Mouse (Mus musculus) embryonic facial prominence, embryonic 13.5 days (tissue): ENCODE data around the gene Ell3. TPM values are rescaled to one million over a fixed set of nuclear protein-coding genes. Genes with fewer than 3 reads are reported as not detected.
"Not testable (repeated sequence)": the region's sequence is repeated elsewhere in the genome, so short reads cannot be mapped to it uniquely, and the experiment has no call there.

Experiments used
- ATAC-seq: fragments of 200-750 bp; cut with Nextera tagmentation; 2 replicates; pipeline ENCODE4 v1.8.0; 2017; ENCODE audit warnings: low read depth; ENCODE audit not compliant: insufficient number of reproducible peaks, insufficient read depth, low FRiP score, low TSS enrichment
- H3K27ac ChIP-seq: fragments of 300-500 bp; sonication (generic); 2 replicates; pipeline ENCODE4 v1.5.1; 2015; ENCODE audit warnings: moderate library complexity, mild to moderate bottlenecking, inconsistent platforms
- H3K27me3 ChIP-seq: fragments of 300-500 bp; sonication (generic); 2 replicates; pipeline ENCODE4 v1.6.1; 2015; ENCODE audit warnings: mild to moderate bottlenecking, inconsistent platforms
- H3K36me3 ChIP-seq: fragments of 300-500 bp; sonication (generic); 2 replicates; pipeline ENCODE4 v1.6.1; 2015; ENCODE audit warnings: mild to moderate bottlenecking, inconsistent platforms
- H3K4me1 ChIP-seq: fragments of 300-500 bp; sonication (generic); 2 replicates; pipeline ENCODE4 v1.6.1; 2015; ENCODE audit warnings: inconsistent platforms
- H3K4me2 ChIP-seq: fragments of 300-500 bp; sonication (generic); 2 replicates; pipeline ENCODE4 v1.6.1; 2015; ENCODE audit warnings: moderate library complexity, mild to moderate bottlenecking, inconsistent platforms
- H3K4me3 ChIP-seq: fragments of 300-500 bp; sonication (generic); 2 replicates; pipeline ENCODE4 v1.5.1; 2015; ENCODE audit warnings: mild to moderate bottlenecking, inconsistent platforms
- H3K9ac ChIP-seq: fragments of 300-500 bp; sonication (generic); 2 replicates; pipeline ENCODE4 v1.6.1; 2015; ENCODE audit warnings: mild to moderate bottlenecking, inconsistent platforms
- H3K9me3 ChIP-seq: fragments of 300-500 bp; sonication (generic); 2 replicates; pipeline ENCODE4 v1.6.1; 2016; ENCODE audit warnings: inconsistent platforms
- WGBS: fragments of 180-500 bp; shearing (Covaris S2); methylation state at CpG from one replicate; pipeline ENCODE4 v1.1.7; 2015; ENCODE audit warnings: mixed read lengths; 5-methylcytosine and 5-hydroxymethylcytosine counted together
- polyA plus RNA-seq: library from polyadenylated mRNA; unstranded; fragments of >200 nt; fragmentation: Nextera tagmentation; extraction: Ambion mirVana; gene quantifications from 2 replicates; pipeline ENCODE4 v1.2.1, GENCODE M21; 2015

Ell3 gene
- 12.2 and 22.4 TPM in 2 replicates for polyA plus RNA-seq

GRCm38 (mm10) chr2:121444178-121444577 is at the start of gene Ell3:
Gene Ell3 (minus strand): TSS chr2:121444278.
- H3K27me3 ChIP-seq, result peaks cover 16% of the 10 kb centered on the region
- no peaks in the 10 kb centered on the region for H3K9me3 ChIP-seq
- H3K9ac ChIP-seq, result peak within 1 kb of the TSS; percentile 70; the same call in 1 of the 2 replicates
- peak within 1 kb of the TSS; percentile 93 for H3K4me2 ChIP-seq
- 92% methylated on average over 1 of the region's 1 CpGs for WGBS
- H3K4me1 ChIP-seq, result peaks cover 24% of the 10 kb centered on the region
- ATAC-seq, result no peak
- peaks cover 7% of the 10 kb centered on the region for H3K36me3 ChIP-seq
- H3K4me3 ChIP-seq, result peak within 1 kb of the TSS; percentile 53; the same call in 1 of the 2 replicates
- H3K27ac ChIP-seq, result no peak within 1 kb of the TSS

DNA sequence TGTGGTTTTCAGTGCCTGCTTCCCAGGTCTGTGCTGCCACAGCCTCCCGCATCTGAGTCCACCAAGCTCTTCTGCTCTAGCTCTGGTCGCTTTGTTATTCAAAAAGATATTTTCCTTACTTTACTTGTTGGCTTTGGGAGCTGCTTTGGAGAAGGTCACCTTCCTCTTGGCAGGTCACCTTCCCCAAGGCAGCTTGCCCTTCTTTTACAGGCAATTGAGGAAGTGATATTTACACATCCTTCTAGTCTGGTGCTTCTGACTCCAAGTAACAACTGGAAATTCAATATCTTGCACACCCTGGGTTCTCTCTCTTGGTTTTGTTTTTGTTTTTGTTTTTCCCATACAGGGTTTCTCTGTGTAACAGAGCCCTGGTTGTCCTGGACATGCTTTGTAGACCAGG is 40.3 kb upstream of the Ell3 start:
- H3K9me3 ChIP-seq, H3K9ac ChIP-seq, H3K4me1 ChIP-seq, H3K4me3 ChIP-seq, H3K27ac ChIP-seq, ATAC-seq, H3K36me3 ChIP-seq, H3K4me2 ChIP-seq, H3K27me3 ChIP-seq: not testable (repeated sequence)
- 72% methylated on average over 2 of the region's 2 CpGs for WGBS

- no peaks in the 10 kb centered on the region for H3K9me3 ChIP-seq
- 71% methylated on average over 8 of the region's 8 CpGs for WGBS
- no peak overlapping the region for H3K9ac ChIP-seq
- no peak overlapping the region for H3K4me3 ChIP-seq
- no peak for ATAC-seq
- H3K36me3 ChIP-seq, result no peaks in the 10 kb centered on the region
- no peaks in the 10 kb centered on the region for H3K4me1 ChIP-seq
- H3K27me3 ChIP-seq, result no peaks in the 10 kb centered on the region
- H3K4me2 ChIP-seq, result no peak overlapping the region
- H3K27ac ChIP-seq, result no peak overlapping the region
These were observed 39.5 kb upstream of the Ell3 start for GRCm38 (mm10) chr2:121483576-121483975.

DNA sequence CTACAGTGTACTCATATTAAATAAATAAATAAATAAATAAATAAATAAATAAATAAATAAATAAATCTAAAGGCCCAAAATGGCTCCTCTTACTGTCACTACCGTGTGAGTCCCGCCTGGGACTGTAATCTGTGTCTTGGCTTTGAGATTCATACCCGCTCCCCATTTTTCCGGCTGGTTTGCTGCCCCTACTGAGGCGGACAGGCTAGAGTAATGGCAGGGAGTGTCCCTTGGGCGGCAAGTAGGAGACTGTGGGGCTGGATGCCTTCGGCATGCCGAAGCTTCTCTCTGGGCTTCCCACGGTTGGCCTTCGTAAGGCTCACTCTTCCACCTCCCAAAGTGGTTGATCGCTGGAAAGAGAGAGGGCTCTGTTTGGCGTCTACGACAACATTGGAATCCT is 36.8 kb upstream of the Ell3 start:
- not testable (repeated sequence) for H3K27me3 ChIP-seq, H3K27ac ChIP-seq, H3K4me2 ChIP-seq, H3K4me3 ChIP-seq, H3K9me3 ChIP-seq, H3K9ac ChIP-seq, H3K4me1 ChIP-seq, H3K36me3 ChIP-seq
- WGBS, result 84% methylated on average over 13 of the region's 13 CpGs
- ATAC-seq, result peak; percentile 32; the same call in 1 of the 2 replicates

- Histone ChIP-seq H3K27ac (no peak overlapping the region), H3K4me2 (no peak overlapping the region), H3K36me3 (no peaks in the 10 kb centered on the region), H3K9ac (no peak overlapping the region), H3K4me1 (no peaks in the 10 kb centered on the region), H3K4me3 (no peak overlapping the region), H3K27me3 (no peaks in the 10 kb centered on the region), H3K9me3 (no peaks in the 10 kb centered on the region)
- WGBS, result 55% methylated on average over 3 of the region's 3 CpGs
- no peak for ATAC-seq
These were observed 36.4 kb upstream of the Ell3 start for GRCm38 (mm10) chr2:121480498-121480897.

GRCm38 (mm10) chr2:121477491-121478266 is 33.6 kb upstream of the Ell3 start:
- ATAC-seq, result no peak
- Histone ChIP-seq H3K4me3 (no peak overlapping the region), H3K9me3 (no peaks in the 10 kb centered on the region), H3K4me2 (no peak overlapping the region), H3K27ac (no peak overlapping the region), H3K36me3 (no peaks in the 10 kb centered on the region), H3K4me1 (no peaks in the 10 kb centered on the region), H3K9ac (no peak overlapping the region), H3K27me3 (no peaks in the 10 kb centered on the region)
- WGBS, result 92% methylated on average over 3 of the region's 3 CpGs

- not testable (repeated sequence) for H3K27me3 ChIP-seq, ATAC-seq, H3K4me2 ChIP-seq, H3K4me3 ChIP-seq, H3K27ac ChIP-seq, H3K4me1 ChIP-seq, H3K9ac ChIP-seq, H3K9me3 ChIP-seq, H3K36me3 ChIP-seq
- 95% methylated on average over 2 of the region's 2 CpGs for WGBS
These were observed 31.2 kb upstream of the Ell3 start for GRCm38 (mm10) chr2:121475306-121475705.

DNA sequence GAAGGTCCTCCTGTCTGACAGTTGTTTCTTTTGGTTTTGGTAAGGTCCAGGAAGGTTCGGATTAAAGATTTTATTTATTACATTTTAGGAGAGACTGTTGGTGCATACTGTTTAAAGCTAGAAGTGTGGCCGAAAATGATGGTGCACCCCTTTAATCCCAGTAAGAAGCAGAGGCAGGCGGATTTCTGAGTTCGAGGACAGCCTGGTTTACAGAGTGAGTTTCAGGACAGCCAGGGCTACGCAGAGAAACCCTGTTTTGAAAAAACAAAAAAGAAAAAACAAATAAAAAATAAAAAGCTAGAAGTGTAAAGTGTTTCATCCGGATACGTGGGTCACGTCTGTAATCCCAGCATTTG is 30.1 kb upstream of the Ell3 start:
- Histone ChIP-seq H3K4me1 (no peaks in the 10 kb centered on the region), H3K27ac (peak overlapping the region; percentile 5; the same call in 1 of the 2 replicates), H3K4me3 (peak overlapping the region; percentile 64), H3K9ac (peak overlapping the region; percentile 74), H3K27me3 (no peaks in the 10 kb centered on the region), H3K36me3 (peaks cover 10% of the 10 kb centered on the region; the same call in 1 of the 2 replicates), H3K4me2 (peak overlapping the region; percentile 75), H3K9me3 (no peaks in the 10 kb centered on the region)
- WGBS, result 31% methylated on average over 8 of the region's 8 CpGs
- ATAC-seq, result no peak

DNA sequence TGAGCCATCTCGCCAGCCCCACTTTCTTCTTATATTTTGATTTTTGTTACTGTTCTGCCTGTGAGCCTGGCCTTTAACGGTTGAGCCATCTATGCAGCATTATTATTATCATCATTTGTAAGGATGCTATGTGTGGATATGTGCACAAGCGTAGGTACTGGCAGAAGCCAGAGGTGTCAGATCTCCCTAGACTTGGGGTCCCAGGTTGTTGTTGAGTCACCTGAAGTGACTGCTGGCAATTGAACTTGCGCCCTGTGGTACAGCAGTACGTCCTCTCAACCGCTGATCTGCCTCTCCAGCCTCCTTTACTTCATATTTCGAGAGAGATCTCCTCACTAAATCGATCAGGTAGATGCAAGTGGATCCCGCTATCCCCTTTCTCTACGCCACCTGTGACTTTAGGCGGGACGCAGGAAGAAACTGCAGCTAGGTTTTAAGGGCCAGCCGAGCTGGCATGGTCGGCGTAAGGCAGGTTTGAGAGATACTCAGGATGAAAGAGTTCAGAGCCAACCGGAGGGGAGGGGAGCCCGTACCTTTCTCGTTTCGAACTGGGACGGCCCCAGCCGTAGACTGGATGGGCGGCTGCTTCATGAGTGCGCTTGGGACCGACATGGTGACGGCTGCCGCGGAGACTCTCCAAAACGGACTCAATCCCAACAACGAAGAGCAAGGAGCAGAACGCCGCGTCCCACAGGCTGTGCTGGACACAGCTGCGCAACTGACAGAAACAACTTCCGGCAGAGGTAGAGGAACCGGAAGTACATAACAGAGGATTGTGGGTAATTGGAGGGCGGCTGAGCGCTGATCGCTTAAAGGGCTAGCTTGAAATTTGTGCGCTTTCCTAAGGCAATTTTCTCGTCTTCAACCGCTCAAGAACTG is 29.5 kb upstream of the Ell3 start, which contains the start of gene Mfap1b:
Mfap1b (minus strand) TSS at position 767 of the 879 bp plus-strand sequence.
- not testable (repeated sequence) for H3K27me3 ChIP-seq, H3K36me3 ChIP-seq, H3K9me3 ChIP-seq, H3K4me1 ChIP-seq
- H3K4me2 ChIP-seq, result peak within 1 kb of the TSS; percentile 75
- H3K27ac ChIP-seq, result peak within 1 kb of the TSS; percentile 5; the same call in 1 of the 2 replicates
- H3K9ac ChIP-seq, result peak within 1 kb of the TSS; percentile 74
- ATAC-seq, result peak; percentile 84
- 5% methylated on average over 41 of the region's 41 CpGs for WGBS
- peak within 1 kb of the TSS; percentile 64 for H3K4me3 ChIP-seq

GRCm38 (mm10) chr2:121472783-121473182 is 28.7 kb upstream of the Ell3 start:
- not testable (repeated sequence) for H3K4me1 ChIP-seq, H3K9ac ChIP-seq, H3K4me3 ChIP-seq, H3K27me3 ChIP-seq, H3K27ac ChIP-seq, ATAC-seq, H3K9me3 ChIP-seq
- H3K36me3 ChIP-seq, result peaks cover 13% of the 10 kb centered on the region; the same call in 1 of the 2 replicates
- H3K4me2 ChIP-seq, result peak overlapping the region; percentile 75
- 91% methylated on average over 3 of the region's 3 CpGs for WGBS

DNA sequence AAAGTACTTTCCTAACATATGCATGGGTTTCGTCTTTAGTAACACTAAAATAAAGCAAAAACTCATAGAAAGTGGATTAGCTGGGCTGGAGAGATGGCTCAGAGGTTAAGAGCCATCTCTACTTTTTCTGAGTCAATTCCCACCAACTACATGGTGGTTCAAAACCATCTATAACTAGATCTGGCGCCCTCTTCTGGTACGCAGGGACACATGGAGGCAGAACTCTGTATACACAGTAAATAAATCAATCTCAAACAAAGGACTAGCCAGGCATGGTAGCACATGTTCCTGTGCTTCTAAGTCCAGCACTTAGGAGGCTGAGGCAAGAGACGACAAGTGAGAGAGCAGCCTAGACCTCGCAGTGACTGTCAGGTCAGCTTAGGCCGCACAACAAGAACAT is 24.9 kb upstream of the Ell3 start:
- not testable (repeated sequence) for H3K9me3 ChIP-seq, ATAC-seq, H3K4me1 ChIP-seq, H3K27ac ChIP-seq, H3K27me3 ChIP-seq, H3K9ac ChIP-seq, H3K4me2 ChIP-seq, H3K4me3 ChIP-seq
- H3K36me3 ChIP-seq, result peaks cover 13% of the 10 kb centered on the region; the same call in 1 of the 2 replicates
- 76% methylated on average over 3 of the region's 6 CpGs for WGBS
